Mouse (Mus musculus): ENCODE measurements around the gene Lhx5. TPM values are rescaled to one million over a fixed set of nuclear protein-coding genes. Genes with fewer than 3 reads are reported as not detected.

Lhx5 gene
- polyA plus RNA-seq, 1 experiment = not detected

DNA sequence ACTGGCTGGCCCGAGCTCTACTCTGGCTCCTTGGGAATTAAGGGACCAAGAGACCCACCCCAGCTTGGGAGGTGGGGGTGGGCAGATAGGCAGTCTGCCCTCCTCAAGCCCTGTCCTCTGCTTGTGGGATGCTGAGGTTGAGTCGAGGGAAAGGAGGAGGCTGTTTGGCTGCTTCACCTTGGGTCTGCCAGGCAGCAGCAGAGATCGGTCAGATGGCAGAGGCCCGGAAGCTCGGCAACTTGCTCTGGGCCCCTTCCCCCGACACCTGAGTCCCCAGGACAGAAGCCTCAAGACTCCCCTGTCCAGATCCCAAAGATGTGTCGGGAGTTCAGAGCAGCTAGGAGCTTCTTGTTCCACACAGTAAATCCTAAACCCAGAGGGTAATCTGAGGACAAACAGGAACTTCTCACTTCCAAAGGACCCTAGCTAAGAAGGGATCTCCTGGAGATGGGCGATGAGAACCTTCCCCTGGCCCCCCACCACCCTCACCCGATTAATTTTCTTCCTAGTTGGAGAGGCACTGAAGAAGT, 1.1 kb downstream of the Lhx5 start:
- no peak for TF ChIP-seq CTCF (conservative IDR thresholded peaks at IDR 0.05; ENCODE audit: insufficient read depth, insufficient read length, low read depth, low read length)
- TF ChIP-seq POLR2A (IDR thresholded peaks at IDR 0.05; ENCODE audit: low read depth, low read length) = no peak
- 1% methylated on average over 9 of the region's 9 CpGs for WGBS
- DNase-seq = no peak
- no peaks in the 10 kb centered on the region for H3K36me3 ChIP-seq (ENCODE audit: control insufficient read depth, insufficient read depth, low read length)
- H3K4me1 ChIP-seq (ENCODE audit: control insufficient read depth, insufficient read depth, low read length) = no peaks in the 10 kb centered on the region
- peaks cover 4% of the 10 kb centered on the region; the same call in 1 of the 2 replicates for H3K27me3 ChIP-seq (replicated peaks; ENCODE audit: control insufficient read depth, insufficient read depth, low read length)
- no peak overlapping the region for H3K4me3 ChIP-seq (ENCODE audit: insufficient read depth, low read depth, low read length)
- H3K27ac ChIP-seq (ENCODE audit: insufficient read depth, low read depth, low read length) = no peak overlapping the region

- TF ChIP-seq POLR2A (IDR thresholded peaks at IDR 0.05; ENCODE audit: low read depth, low read length) = no peak
- 3% methylated on average over 13 of the region's 13 CpGs for WGBS
- no peaks in the 10 kb centered on the region for H3K36me3 ChIP-seq (ENCODE audit: control insufficient read depth, insufficient read depth, low read length)
These were observed 1.7 kb downstream of the Lhx5 start for GRCm38 (mm10) chr5:120433135-120433760.

DNA sequence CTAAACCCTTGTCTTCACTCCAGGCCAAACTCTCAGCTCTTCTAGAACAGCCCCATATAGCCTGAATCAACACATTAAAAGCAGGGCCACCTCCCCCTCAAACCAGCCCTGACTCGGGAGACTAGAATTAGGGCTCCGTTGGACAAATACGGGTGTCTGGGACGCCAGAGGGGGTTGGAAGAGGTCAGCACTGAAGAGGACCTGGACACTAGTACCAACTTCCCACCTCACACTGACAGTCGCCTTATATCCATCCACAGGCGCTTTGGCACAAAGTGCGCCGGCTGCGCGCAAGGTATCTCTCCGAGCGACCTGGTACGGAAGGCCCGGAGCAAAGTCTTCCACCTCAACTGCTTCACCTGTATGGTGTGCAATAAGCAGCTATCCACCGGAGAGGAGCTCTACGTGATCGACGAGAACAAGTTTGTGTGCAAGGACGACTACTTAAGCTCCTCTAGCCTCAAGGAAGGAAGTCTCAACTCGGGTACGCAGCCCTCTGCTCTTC, 2.8 kb downstream of the Lhx5 start:
- no peak for TF ChIP-seq POLR2A (IDR thresholded peaks at IDR 0.05; ENCODE audit: low read depth, low read length)
- TF ChIP-seq CTCF (conservative IDR thresholded peaks at IDR 0.05; ENCODE audit: insufficient read depth, insufficient read length, low read depth, low read length) = no peak
- WGBS = 3% methylated on average over 21 of the region's 21 CpGs
- no peaks in the 10 kb centered on the region for H3K4me1 ChIP-seq (ENCODE audit: control insufficient read depth, insufficient read depth, low read length)
- peaks cover 4% of the 10 kb centered on the region; the same call in 1 of the 2 replicates for H3K27me3 ChIP-seq (replicated peaks; ENCODE audit: control insufficient read depth, insufficient read depth, low read length)
- H3K4me3 ChIP-seq (ENCODE audit: insufficient read depth, low read depth, low read length) = no peak overlapping the region
- H3K27ac ChIP-seq (ENCODE audit: insufficient read depth, low read depth, low read length) = no peak overlapping the region
- DNase-seq = no peak
- no peaks in the 10 kb centered on the region for H3K36me3 ChIP-seq (ENCODE audit: control insufficient read depth, insufficient read depth, low read length)

More at GRCm38 (mm10) chr5:120433135-120433760, 1.7 kb downstream of the Lhx5 start:
- Histone ChIP-seq H3K4me1 (ENCODE audit: control insufficient read depth, insufficient read depth, low read length) (no peaks in the 10 kb centered on the region), H3K27ac (ENCODE audit: insufficient read depth, low read depth, low read length) (no peak overlapping the region), H3K4me3 (ENCODE audit: insufficient read depth, low read depth, low read length) (no peak overlapping the region), H3K27me3 (replicated peaks; ENCODE audit: control insufficient read depth, insufficient read depth, low read length) (peaks cover 4% of the 10 kb centered on the region; the same call in 1 of the 2 replicates)
- no peak for DNase-seq

DNA sequence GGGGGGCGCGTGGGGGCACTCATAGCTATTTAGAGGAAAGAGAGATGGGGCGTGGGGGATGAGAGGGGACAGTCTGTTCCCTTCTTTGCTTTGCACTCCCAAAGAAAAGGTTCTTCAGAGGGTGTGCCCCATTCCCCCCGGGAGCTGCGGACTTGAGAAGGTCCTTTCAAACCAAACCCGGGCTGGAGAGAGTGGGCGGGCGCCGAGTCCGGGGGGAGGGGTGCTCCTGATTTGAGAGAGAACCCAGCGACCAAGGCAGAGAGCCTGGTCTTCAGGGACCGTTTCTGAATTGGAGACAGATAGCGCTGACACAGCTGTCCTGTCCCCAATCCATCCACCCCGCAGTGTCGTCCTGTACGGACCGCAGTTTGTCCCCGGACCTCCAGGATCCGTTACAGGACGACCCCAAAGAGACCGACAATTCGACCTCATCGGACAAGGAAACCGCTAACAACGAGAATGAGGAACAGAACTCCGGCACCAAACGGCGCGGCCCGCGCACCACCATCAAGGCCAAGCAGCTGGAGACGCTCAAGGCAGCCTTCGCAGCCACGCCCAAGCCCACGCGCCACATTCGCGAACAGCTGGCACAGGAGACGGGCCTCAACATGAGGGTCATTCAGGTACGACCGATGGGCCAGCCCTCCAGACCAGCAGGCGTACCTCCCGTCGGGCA, 3.6 kb downstream of the Lhx5 start:
- H3K27ac ChIP-seq (ENCODE audit: insufficient read depth, low read depth, low read length) = no peak overlapping the region
- WGBS = 2% methylated on average over 44 of the region's 44 CpGs
- no peak overlapping the region for H3K4me3 ChIP-seq (ENCODE audit: insufficient read depth, low read depth, low read length)
- DNase-seq = no peak
- no peak for TF ChIP-seq CTCF (conservative IDR thresholded peaks at IDR 0.05; ENCODE audit: insufficient read depth, insufficient read length, low read depth, low read length)
- TF ChIP-seq POLR2A (IDR thresholded peaks at IDR 0.05; ENCODE audit: low read depth, low read length) = no peak
- H3K4me1 ChIP-seq (ENCODE audit: control insufficient read depth, insufficient read depth, low read length) = no peaks in the 10 kb centered on the region
- peaks cover 4% of the 10 kb centered on the region; the same call in 1 of the 2 replicates for H3K27me3 ChIP-seq (replicated peaks; ENCODE audit: control insufficient read depth, insufficient read depth, low read length)
- H3K36me3 ChIP-seq (ENCODE audit: control insufficient read depth, insufficient read depth, low read length) = no peaks in the 10 kb centered on the region

DNA sequence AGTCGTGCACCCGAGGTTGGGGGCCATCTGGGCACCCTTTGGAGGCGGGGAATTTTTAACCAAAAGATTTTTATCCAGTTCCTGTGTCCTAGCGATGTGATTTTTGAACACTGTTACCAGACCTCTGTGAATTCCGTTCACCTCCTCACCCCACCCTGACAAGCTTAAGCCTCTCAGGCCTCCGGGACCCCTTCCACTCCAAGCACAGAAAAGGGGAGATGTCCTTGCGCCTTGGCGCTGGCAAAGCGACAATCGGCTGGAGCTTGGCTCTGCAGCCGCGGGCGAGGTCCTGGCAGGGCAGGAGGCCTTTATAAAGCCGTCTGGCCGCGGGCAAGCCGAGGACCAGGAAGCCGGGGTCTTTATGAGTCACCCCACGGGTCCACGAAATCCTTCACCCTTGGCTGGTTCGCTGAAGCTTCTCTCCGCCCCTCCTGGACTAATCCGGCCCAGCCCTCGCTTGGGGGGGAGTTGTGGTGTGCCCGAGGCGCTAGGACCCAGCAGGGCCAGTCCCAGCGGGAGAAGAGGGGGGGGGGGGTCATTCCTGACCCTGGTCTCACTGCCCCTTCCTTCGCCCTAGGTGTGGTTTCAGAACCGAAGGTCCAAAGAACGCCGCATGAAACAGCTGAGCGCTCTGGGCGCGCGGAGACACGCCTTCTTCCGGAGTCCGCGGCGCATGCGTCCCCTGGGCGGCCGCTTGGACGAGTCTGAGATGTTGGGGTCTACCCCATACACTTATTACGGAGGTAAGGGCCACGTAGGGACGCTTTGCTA, 4.4 kb downstream of the Lhx5 start:
- Histone ChIP-seq H3K4me3 (ENCODE audit: insufficient read depth, low read depth, low read length) (no peak overlapping the region), H3K4me1 (ENCODE audit: control insufficient read depth, insufficient read depth, low read length) (no peaks in the 10 kb centered on the region; the same call in 1 of the 2 replicates), H3K27me3 (replicated peaks; ENCODE audit: control insufficient read depth, insufficient read depth, low read length) (peaks cover 4% of the 10 kb centered on the region; the same call in 1 of the 2 replicates), H3K27ac (ENCODE audit: insufficient read depth, low read depth, low read length) (no peak overlapping the region), H3K36me3 (ENCODE audit: control insufficient read depth, insufficient read depth, low read length) (no peaks in the 10 kb centered on the region)
- no peak for TF ChIP-seq CTCF (conservative IDR thresholded peaks at IDR 0.05; ENCODE audit: insufficient read depth, insufficient read length, low read depth, low read length)
- TF ChIP-seq POLR2A (IDR thresholded peaks at IDR 0.05; ENCODE audit: low read depth, low read length) = no peak
- under 1% methylated on average over 47 of the region's 47 CpGs for WGBS
- DNase-seq = peak; percentile 55

GRCm38 (mm10) chr5:120436885-120437495, 5.5 kb downstream of the Lhx5 start:
- WGBS = under 1% methylated on average over 18 of the region's 18 CpGs
- DNase-seq = no peak
- no peaks in the 10 kb centered on the region; the same call in 1 of the 2 replicates for H3K4me1 ChIP-seq (ENCODE audit: control insufficient read depth, insufficient read depth, low read length)
- no peak overlapping the region for H3K4me3 ChIP-seq (ENCODE audit: insufficient read depth, low read depth, low read length)
- no peaks in the 10 kb centered on the region for H3K36me3 ChIP-seq (ENCODE audit: control insufficient read depth, insufficient read depth, low read length)
- no peak overlapping the region for H3K27ac ChIP-seq (ENCODE audit: insufficient read depth, low read depth, low read length)
- TF ChIP-seq CTCF (conservative IDR thresholded peaks at IDR 0.05; ENCODE audit: insufficient read depth, insufficient read length, low read depth, low read length) (no peak), POLR2A (IDR thresholded peaks at IDR 0.05; ENCODE audit: low read depth, low read length) (no peak)
- peaks cover 2% of the 10 kb centered on the region; the same call in 1 of the 2 replicates for H3K27me3 ChIP-seq (replicated peaks; ENCODE audit: control insufficient read depth, insufficient read depth, low read length)
